Mouse (Mus musculus) myocyte (in vitro differentiated cells): ENCODE data around the gene Adgrl2. TPM values are rescaled to one million over a fixed set of nuclear protein-coding genes. Genes with fewer than 3 reads are reported as not detected.

Experiments
- H3K27me3 ChIP-seq: one replicate; pipeline ENCODE4 v1.6.1; 2011; ENCODE audit not compliant: control insufficient read depth, insufficient read depth, insufficient read length
- H3K36me3 ChIP-seq: one replicate; pipeline ENCODE4 v1.6.1; 2011; ENCODE audit not compliant: control insufficient read depth, insufficient read depth
- H3K4me2 ChIP-seq: one replicate; pipeline ENCODE4 v1.6.1; 2011; ENCODE audit warnings: low read depth, control low read depth
- H3K4me3 ChIP-seq: one replicate; pipeline ENCODE4 v1.5.1; 2011; ENCODE audit warnings: mild to moderate bottlenecking, control low read depth, moderate library complexity
- H3K79me2 ChIP-seq: one replicate; pipeline ENCODE4 v1.6.1; 2011; ENCODE audit not compliant: control insufficient read depth, insufficient read depth
- H3ac ChIP-seq: one replicate; pipeline ENCODE4 v1.6.1; 2011; ENCODE audit not compliant: control insufficient read depth, insufficient read length
- CEBPB ChIP-seq: IDR thresholded peaks from 2 replicates; pipeline ENCODE4 v1.6.1; 2011; ENCODE audit warnings: mild to moderate bottlenecking, moderate library complexity; ENCODE audit not compliant: poor library complexity, insufficient read depth, severe bottlenecking
- E2F4 ChIP-seq: IDR thresholded peaks from one replicate; pipeline ENCODE4 v1.6.1; 2011; ENCODE audit warnings: mild to moderate bottlenecking, control low read depth, moderate library complexity; ENCODE audit not compliant: insufficient read depth
- MAX ChIP-seq: IDR thresholded peaks from one replicate; pipeline ENCODE4 v1.6.1; 2011; ENCODE audit warnings: low read depth, mild to moderate bottlenecking, control low read depth
- MYOD1 ChIP-seq, 3 experiments: IDR thresholded peaks; one replicate each; pipeline ENCODE4 v1.6.1; 2011; ENCODE audit warnings: control low read depth in 2 of 3, low read depth in 2 of 3, mild to moderate bottlenecking in 2 of 3, moderate library complexity in 1 of 3; ENCODE audit not compliant: insufficient read length in 2 of 3, control insufficient read depth in 1 of 3
- MYOG ChIP-seq, 3 experiments: IDR thresholded peaks; one replicate each; pipeline ENCODE4 v1.6.1; 2011; ENCODE audit warnings: control low read depth in 2 of 3, low read depth in 2 of 3, mild to moderate bottlenecking in 2 of 3; ENCODE audit not compliant: insufficient read length in 2 of 3, control insufficient read depth in 1 of 3, insufficient read depth in 1 of 3
- POLR2A ChIP-seq: IDR thresholded peaks from one replicate; pipeline ENCODE4 v1.6.1; 2011; ENCODE audit warnings: low read depth, mild to moderate bottlenecking, control low read depth, moderate library complexity; ENCODE audit not compliant: insufficient read length
- POLR2AphosphoS2 ChIP-seq: IDR thresholded peaks from one replicate; pipeline ENCODE4 v1.6.1; 2011; ENCODE audit warnings: low read depth, control low read depth; ENCODE audit not compliant: insufficient read length
- REST ChIP-seq: IDR thresholded peaks from one replicate; pipeline ENCODE4 v1.6.1; 2011; ENCODE audit warnings: mild to moderate bottlenecking, control low read depth, moderate library complexity; ENCODE audit not compliant: insufficient read depth, insufficient read length
- SRF ChIP-seq: IDR thresholded peaks from one replicate; pipeline ENCODE4 v1.6.1; 2011; ENCODE audit warnings: low read depth; ENCODE audit not compliant: control insufficient read depth, insufficient read length
- TCF12 ChIP-seq: IDR thresholded peaks from one replicate; pipeline ENCODE4 v1.6.1; 2011; ENCODE audit warnings: mild to moderate bottlenecking, control low read depth; ENCODE audit not compliant: poor library complexity, insufficient read depth, severe bottlenecking
- TCF3 ChIP-seq: IDR thresholded peaks from one replicate; pipeline ENCODE4 v1.6.1; 2011; ENCODE audit warnings: low read depth, control low read depth; ENCODE audit not compliant: insufficient read length
- USF1 ChIP-seq: IDR thresholded peaks from one replicate; pipeline ENCODE4 v1.6.1; 2011; ENCODE audit warnings: low read depth, mild to moderate bottlenecking, control low read depth, moderate library complexity
- polyA plus RNA-seq: library from polyadenylated mRNA; unstranded; fragments of >200 nt; fragmentation: generic; extraction: Trizol; gene quantifications from one replicate; pipeline ENCODE4 v1.2.1, GENCODE M21; 2012; ENCODE audit warnings: missing spikeins

Adgrl2 gene
- polyA plus RNA-seq, 1 experiment, result 11.7 TPM

GRCm38 (mm10) chr3:148885184-148885583 lies 105.2 kb downstream of the Adgrl2 start:
- Histone ChIP-seq H3K79me2 (no peaks in the 10 kb centered on the region), H3K4me3 (no peak overlapping the region)
- no peak for TF ChIP-seq E2F4
- TF ChIP-seq TCF12, result no peak
- TF ChIP-seq CEBPB, result no peak
- TF ChIP-seq POLR2A, result no peak
- TF ChIP-seq POLR2AphosphoS2, result no peak
- TF ChIP-seq MYOD1 (IDR thresholded peaks at IDR 0.05; ENCODE audit: control insufficient read depth in 1 of 3, insufficient read length in 2 of 3, low read depth in 2 of 3), result no peak
- TF ChIP-seq SRF, result no peak
- no peak for TF ChIP-seq TCF3
- no peak for TF ChIP-seq USF1

GRCm38 (mm10) chr3:148881431-148881830 lies 108.9 kb downstream of the Adgrl2 start:
- no peaks in the 10 kb centered on the region for H3K36me3 ChIP-seq
- TF ChIP-seq MAX, result no peak
- TF ChIP-seq MYOG (IDR thresholded peaks at IDR 0.05; ENCODE audit: control insufficient read depth in 1 of 3, insufficient read depth in 1 of 3, insufficient read length in 2 of 3, low read depth in 2 of 3), result no peak
- no peak for TF ChIP-seq E2F4
- no peak for TF ChIP-seq MYOD1 (IDR thresholded peaks at IDR 0.05; ENCODE audit: control insufficient read depth in 1 of 3, insufficient read length in 2 of 3, low read depth in 2 of 3)
- no peak for TF ChIP-seq USF1
- TF ChIP-seq REST, result no peak
- no peak for TF ChIP-seq POLR2AphosphoS2
- no peak for TF ChIP-seq CEBPB
- TF ChIP-seq SRF, result no peak
- no peak for TF ChIP-seq TCF12
- TF ChIP-seq TCF3, result no peak
- no peak for TF ChIP-seq POLR2A
- H3K79me2 ChIP-seq, result no peaks in the 10 kb centered on the region
- H3K27me3 ChIP-seq, result no peaks in the 10 kb centered on the region
- H3K4me3 ChIP-seq, result no peak overlapping the region
- H3ac ChIP-seq, result no peak overlapping the region
- no peak overlapping the region for H3K4me2 ChIP-seq

More at GRCm38 (mm10) chr3:148885184-148885583, 105.2 kb downstream of the Adgrl2 start:
- no peak overlapping the region for H3K4me2 ChIP-seq
- no peaks in the 10 kb centered on the region for H3K36me3 ChIP-seq
- no peak overlapping the region for H3ac ChIP-seq
- H3K27me3 ChIP-seq, result no peaks in the 10 kb centered on the region

GRCm38 (mm10) chr3:148872563-148872962 lies 117.8 kb downstream of the Adgrl2 start:
- Histone ChIP-seq H3ac (no peak overlapping the region), H3K36me3 (no peaks in the 10 kb centered on the region), H3K4me2 (no peak overlapping the region), H3K4me3 (no peak overlapping the region), H3K27me3 (no peaks in the 10 kb centered on the region), H3K79me2 (no peaks in the 10 kb centered on the region)
- TF ChIP-seq MYOG (IDR thresholded peaks at IDR 0.05; ENCODE audit: control insufficient read depth in 1 of 3, insufficient read depth in 1 of 3, insufficient read length in 2 of 3, low read depth in 2 of 3) (no peak), MYOD1 (IDR thresholded peaks at IDR 0.05; ENCODE audit: control insufficient read depth in 1 of 3, insufficient read length in 2 of 3, low read depth in 2 of 3) (no peak), POLR2AphosphoS2 (no peak), TCF12 (no peak), E2F4 (no peak), REST (no peak), USF1 (no peak), CEBPB (no peak), SRF (no peak), TCF3 (no peak), POLR2A (no peak), MAX (no peak)

DNA sequence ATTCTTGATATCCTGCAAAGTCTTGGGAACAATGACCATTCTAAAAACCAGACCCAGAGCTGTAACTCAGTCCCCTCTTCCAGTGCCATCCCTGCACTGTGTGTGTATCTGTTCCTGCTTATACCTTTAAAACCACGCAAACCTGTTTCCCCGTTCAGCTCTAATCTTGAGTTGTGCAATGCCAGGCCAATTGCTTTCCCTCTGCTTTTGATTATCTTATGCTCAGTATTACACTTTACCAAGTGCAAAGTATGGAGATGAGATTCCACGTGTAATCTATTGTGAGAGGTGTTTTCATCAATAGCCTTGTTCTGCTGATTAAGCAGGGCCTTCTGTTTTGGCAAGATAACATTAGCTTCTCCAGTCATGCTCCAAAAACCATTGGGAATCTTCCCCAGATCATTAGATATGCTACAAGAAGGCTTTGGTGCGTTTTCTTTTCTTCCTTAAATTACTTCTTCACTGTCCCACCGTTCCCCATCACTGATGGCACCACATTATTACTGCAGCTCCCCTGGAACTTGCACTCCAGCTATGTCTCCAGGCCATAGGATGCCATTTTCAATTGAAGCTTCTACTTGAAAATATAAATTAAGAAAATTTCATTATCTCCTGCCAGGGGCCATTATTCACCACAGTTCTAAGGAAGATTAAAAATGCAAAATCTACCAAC lies 118.4 kb downstream of the Adgrl2 start:
- Histone ChIP-seq H3K79me2 (no peaks in the 10 kb centered on the region), H3K36me3 (no peaks in the 10 kb centered on the region), H3K27me3 (no peaks in the 10 kb centered on the region), H3ac (no peak overlapping the region), H3K4me2 (no peak overlapping the region), H3K4me3 (no peak overlapping the region)
- TF ChIP-seq TCF3, result no peak

- Histone ChIP-seq H3ac (no peak overlapping the region), H3K4me3 (no peak overlapping the region), H3K79me2 (no peaks in the 10 kb centered on the region), H3K4me2 (no peak overlapping the region), H3K27me3 (no peaks in the 10 kb centered on the region), H3K36me3 (no peaks in the 10 kb centered on the region)
- TF ChIP-seq TCF12, result no peak
- no peak for TF ChIP-seq MYOD1 (IDR thresholded peaks at IDR 0.05; ENCODE audit: control insufficient read depth in 1 of 3, insufficient read length in 2 of 3, low read depth in 2 of 3)
- no peak for TF ChIP-seq E2F4
- no peak for TF ChIP-seq CEBPB
- no peak for TF ChIP-seq MAX
- no peak for TF ChIP-seq POLR2A
- no peak for TF ChIP-seq POLR2AphosphoS2
- no peak for TF ChIP-seq TCF3
- TF ChIP-seq MYOG (IDR thresholded peaks at IDR 0.05; ENCODE audit: control insufficient read depth in 1 of 3, insufficient read depth in 1 of 3, insufficient read length in 2 of 3, low read depth in 2 of 3), result no peak
- no peak for TF ChIP-seq REST
- no peak for TF ChIP-seq USF1
- TF ChIP-seq SRF, result no peak
Observed at GRCm38 (mm10) chr3:148867618-148868017, 122.7 kb downstream of the Adgrl2 start.
